Mouse (Mus musculus): ENCODE measurements around the gene Ccr9.
"Not testable (repeated sequence)": the region's sequence is repeated elsewhere in the genome, so short reads cannot be mapped to it uniquely, and the experiment has no call there.

Ccr9 gene

GRCm38 (mm10) chr9:123716301-123716700 lies 38.1 kb downstream of the Ccr9 start:
- no peak for DNase-seq (ENCODE audit: extremely low spot score)

- peak; percentile 95 for DNase-seq (ENCODE audit: extremely low spot score)
These were observed 39.2 kb downstream of the Ccr9 start, which contains the start of gene Lztfl1 for GRCm38 (mm10) chr9:123717186-123718008. Gene Lztfl1 (minus strand): TSS chr9:123717697.

GRCm38 (mm10) chr9:123722737-123723493 lies 44.7 kb downstream of the Ccr9 start:
- no peak for DNase-seq (ENCODE audit: extremely low spot score)

GRCm38 (mm10) chr9:123731271-123731670 lies 53.0 kb downstream of the Ccr9 start:
- DNase-seq (ENCODE audit: extremely low spot score) = no peak

GRCm38 (mm10) chr9:123734133-123734532 lies 55.9 kb downstream of the Ccr9 start:
- no peak for DNase-seq (ENCODE audit: extremely low spot score)

- DNase-seq (ENCODE audit: extremely low spot score) = no peak
These were observed 62.6 kb downstream of the Ccr9 start for GRCm38 (mm10) chr9:123740799-123741198.

- DNase-seq (ENCODE audit: extremely low spot score) = not testable (repeated sequence)
These were observed 71.4 kb downstream of the Ccr9 start for GRCm38 (mm10) chr9:123749687-123750086.

GRCm38 (mm10) chr9:123754333-123754732 lies 76.1 kb downstream of the Ccr9 start:
- no peak for DNase-seq (ENCODE audit: extremely low spot score)

GRCm38 (mm10) chr9:123756752-123757151 lies 78.5 kb downstream of the Ccr9 start:
- no peak for DNase-seq (ENCODE audit: extremely low spot score)

- DNase-seq (ENCODE audit: extremely low spot score) = no peak
These were observed 79.1 kb downstream of the Ccr9 start for GRCm38 (mm10) chr9:123757326-123757725.

- DNase-seq (ENCODE audit: extremely low spot score) = no peak
These were observed 79.9 kb downstream of the Ccr9 start for GRCm38 (mm10) chr9:123758156-123758555.

- no peak for DNase-seq (ENCODE audit: extremely low spot score)
These were observed 80.4 kb downstream of the Ccr9 start for GRCm38 (mm10) chr9:123758645-123759044.

GRCm38 (mm10) chr9:123760806-123761205 lies 82.6 kb downstream of the Ccr9 start:
- no peak for DNase-seq (ENCODE audit: extremely low spot score)

GRCm38 (mm10) chr9:123762886-123763285 lies 84.6 kb downstream of the Ccr9 start:
- no peak for DNase-seq (ENCODE audit: extremely low spot score)

GRCm38 (mm10) chr9:123763771-123764170 lies 85.5 kb downstream of the Ccr9 start:
- no peak for DNase-seq (ENCODE audit: extremely low spot score)

- no peak for DNase-seq (ENCODE audit: extremely low spot score)
These were observed 88.8 kb downstream of the Ccr9 start for GRCm38 (mm10) chr9:123766996-123767395.

- DNase-seq (ENCODE audit: extremely low spot score) = no peak
These were observed 90.2 kb downstream of the Ccr9 start for GRCm38 (mm10) chr9:123768443-123768842.

GRCm38 (mm10) chr9:123769532-123769931 lies 91.3 kb downstream of the Ccr9 start:
- no peak for DNase-seq (ENCODE audit: extremely low spot score)

GRCm38 (mm10) chr9:123773299-123773698 lies 95.1 kb downstream of the Ccr9 start:
- peak; percentile 8 for DNase-seq (ENCODE audit: extremely low spot score)

- no peak for DNase-seq (ENCODE audit: extremely low spot score)
These were observed 110.8 kb downstream of the Ccr9 start for GRCm38 (mm10) chr9:123788855-123789529.

GRCm38 (mm10) chr9:123796174-123796573 lies 117.9 kb downstream of the Ccr9 start:
- DNase-seq (ENCODE audit: extremely low spot score) = peak; percentile 29

- no peak for DNase-seq (ENCODE audit: extremely low spot score)
These were observed 123.3 kb downstream of the Ccr9 start for GRCm38 (mm10) chr9:123801527-123801926.

All from embryo, embryonic 9.5 days (tissue).